Mouse (Mus musculus): ENCODE measurements around the gene Rufy2. TPM values are rescaled to one million over a fixed set of nuclear protein-coding genes. Genes with fewer than 3 reads are reported as not detected.

The Rufy2 gene
- 10 to 100 TPM; 87.8 to 96.1 TPM for total RNA-seq (2021)

GRCm38 (mm10) chr10:62980039-62980954 is at the start of gene Rufy2:
Gene Rufy2, plus strand, starts transcription at chr10:62980223.
- DNase-seq, result peak; percentile 95
- intact Hi-C loops (cut with DNase I), result no loop called here

- intact Hi-C loops (cut with DNase I), result no loop called here
- no peak for DNase-seq
These were observed 47.6 kb upstream of the Rufy2 start for GRCm38 (mm10) chr10:62932381-62932780.

GRCm38 (mm10) chr10:62944975-62945580 is 34.9 kb upstream of the Rufy2 start:
- DNase-seq, result no peak
- intact Hi-C loops (cut with DNase I), result no loop called here

- intact Hi-C loops (cut with DNase I), result no loop called here
- DNase-seq, result peak; percentile 73
These were observed 33.1 kb upstream of the Rufy2 start, which contains the start of gene Dna2 for GRCm38 (mm10) chr10:62946738-62947471. Gene Dna2, plus strand, starts transcription at chr10:62947026.

GRCm38 (mm10) chr10:62948551-62948950 is 31.5 kb upstream of the Rufy2 start:
- intact Hi-C loops (cut with DNase I), result no loop called here
- no peak for DNase-seq

GRCm38 (mm10) chr10:62963956-62964355 is 16.1 kb upstream of the Rufy2 start:
- no peak for DNase-seq
- intact Hi-C loops (cut with DNase I), result no loop called here

- intact Hi-C loops (cut with DNase I), result no loop called here
These were observed 14.2 kb upstream of the Rufy2 start for GRCm38 (mm10) chr10:62965796-62966195.

GRCm38 (mm10) chr10:62966291-62966690 is 13.7 kb upstream of the Rufy2 start:
- DNase-seq, result no peak
- intact Hi-C loops (cut with DNase I), result no loop called here

More at GRCm38 (mm10) chr10:62965796-62966195, 14.2 kb upstream of the Rufy2 start:
- DNase-seq, result no peak

GRCm38 (mm10) chr10:62971821-62972220 is 8.2 kb upstream of the Rufy2 start:
- intact Hi-C loops (cut with DNase I), result no loop called here
- DNase-seq, result peak; percentile 49

GRCm38 (mm10) chr10:62979667-62980038 is 370 bp upstream of the Rufy2 start:
- intact Hi-C loops (cut with DNase I), result no loop called here
- DNase-seq, result no peak

- DNase-seq, result no peak
- intact Hi-C loops (cut with DNase I), result no loop called here
These were observed 4.0 kb downstream of the Rufy2 start for GRCm38 (mm10) chr10:62984072-62984471.

- intact Hi-C loops (cut with DNase I), result no loop called here
- DNase-seq, result no peak
These were observed 4.5 kb downstream of the Rufy2 start for GRCm38 (mm10) chr10:62984495-62984894.

- intact Hi-C loops (cut with DNase I), result no loop called here
- peak; percentile 42 for DNase-seq
These were observed 7.3 kb downstream of the Rufy2 start for GRCm38 (mm10) chr10:62987341-62987740.

- no peak for DNase-seq
- intact Hi-C loops (cut with DNase I), result no loop called here
These were observed 10.6 kb downstream of the Rufy2 start for GRCm38 (mm10) chr10:62990636-62991035.

- no peak for DNase-seq
- intact Hi-C loops (cut with DNase I), result no loop called here
These were observed 14.0 kb downstream of the Rufy2 start for GRCm38 (mm10) chr10:62993991-62994390.

- DNase-seq, result no peak
These were observed 20.6 kb downstream of the Rufy2 start for GRCm38 (mm10) chr10:63000584-63000983.

GRCm38 (mm10) chr10:63003252-63003651 is 23.2 kb downstream of the Rufy2 start:
- no peak for DNase-seq
- intact Hi-C loops (cut with DNase I), result no loop called here

More at GRCm38 (mm10) chr10:63000584-63000983, 20.6 kb downstream of the Rufy2 start:
- intact Hi-C loops (cut with DNase I), result no loop called here

GRCm38 (mm10) chr10:63004556-63004955 is 24.5 kb downstream of the Rufy2 start:
- intact Hi-C loops (cut with DNase I), result no loop called here
- no peak for DNase-seq

- intact Hi-C loops (cut with DNase I), result no loop called here
- no peak for DNase-seq
These were observed 28.2 kb downstream of the Rufy2 start for GRCm38 (mm10) chr10:63008193-63008592.

- intact Hi-C loops (cut with DNase I), result no loop called here
- no peak for DNase-seq
These were observed 30.2 kb downstream of the Rufy2 start for GRCm38 (mm10) chr10:63010268-63010667.

- no peak for DNase-seq
- intact Hi-C loops (cut with DNase I), result no loop called here
These were observed 31.5 kb downstream of the Rufy2 start for GRCm38 (mm10) chr10:63011556-63011955.

Measured in left cerebral cortex, postnatal 4 days (tissue).